Mouse (Mus musculus): ENCODE results near the gene Dcdc2b.

GRCm38 (mm10) chr4:129584884-129585608 lies 29.0 kb downstream of the Dcdc2b start:
- TF ChIP-seq CTCF (IDR thresholded peaks at IDR 0.05; ENCODE audit: low read depth) = peak; percentile 82
- TF ChIP-seq EP300 (optimal IDR thresholded peaks at IDR 0.05) = no peak

Data from stomach, postnatal 0 days (tissue).